Mouse (Mus musculus) erythroblast, embryonic 14.5 days (primary cell): ENCODE data around the gene Hacd2. TPM values are rescaled to one million over a fixed set of nuclear protein-coding genes. Genes with fewer than 3 reads are reported as not detected.

Experiments
- H3K27me3 ChIP-seq: 2 replicates; pipeline ENCODE4 v1.6.1; 2012; ENCODE audit warnings: inconsistent platforms; ENCODE audit not compliant: control insufficient read depth
- H3K36me3 ChIP-seq: 2 replicates; pipeline ENCODE4 v1.6.1; 2012; ENCODE audit warnings: mild to moderate bottlenecking, inconsistent platforms; ENCODE audit not compliant: control insufficient read depth
- H3K4me1 ChIP-seq: 2 replicates; pipeline ENCODE4 v1.6.1; 2012; ENCODE audit warnings: inconsistent platforms; ENCODE audit not compliant: control insufficient read depth
- H3K4me3 ChIP-seq: replicated peaks from 2 replicates; pipeline ENCODE3; 2012; ENCODE audit warnings: moderate library complexity, mild to moderate bottlenecking, inconsistent platforms
- H3K9me3 ChIP-seq: 2 replicates; pipeline ENCODE4 v1.6.1; 2012; ENCODE audit warnings: low read length, inconsistent platforms, mixed read lengths; ENCODE audit not compliant: control insufficient read depth
- GATA1 ChIP-seq: IDR thresholded peaks from 2 replicates; pipeline ENCODE4 v1.6.1; 2012; ENCODE audit warnings: low read length, inconsistent platforms, mixed read lengths
- TAL1 ChIP-seq: IDR thresholded peaks from 3 replicates; pipeline ENCODE4 v1.6.1; 2012; ENCODE audit warnings: low read length, inconsistent platforms, mixed read lengths
- polyA plus RNA-seq: library from polyadenylated mRNA; stranded (reverse); fragments of >175 nt; gene quantifications from 2 replicates; pipeline ENCODE4 v1.2.3, GENCODE M21; 2012

The Hacd2 gene
- polyA plus RNA-seq, 1 experiment: 3.0 TPM

GRCm38 (mm10) chr16:35093500-35093899 lies 71.3 kb downstream of the Hacd2 start:
- Histone ChIP-seq H3K27me3 (no peaks in the 10 kb centered on the region), H3K4me3 (no peak overlapping the region), H3K4me1 (no peaks in the 10 kb centered on the region), H3K9me3 (no peaks in the 10 kb centered on the region), H3K36me3 (peaks cover 10% of the 10 kb centered on the region)
- no peak for TF ChIP-seq TAL1
- no peak for TF ChIP-seq GATA1

GRCm38 (mm10) chr16:35097870-35098530 lies 75.8 kb downstream of the Hacd2 start:
- no peak overlapping the region for H3K4me3 ChIP-seq
- peaks cover 17% of the 10 kb centered on the region for H3K36me3 ChIP-seq
- H3K4me1 ChIP-seq: no peaks in the 10 kb centered on the region; the same call in 1 of the 2 replicates
- no peaks in the 10 kb centered on the region for H3K27me3 ChIP-seq
- no peaks in the 10 kb centered on the region for H3K9me3 ChIP-seq
- no peak for TF ChIP-seq TAL1
- no peak for TF ChIP-seq GATA1

- peaks cover 33% of the 10 kb centered on the region for H3K36me3 ChIP-seq
- no peaks in the 10 kb centered on the region for H3K9me3 ChIP-seq
- H3K4me1 ChIP-seq: no peaks in the 10 kb centered on the region; the same call in 1 of the 2 replicates
- TF ChIP-seq GATA1: no peak
- no peak for TF ChIP-seq TAL1
- H3K27me3 ChIP-seq: no peaks in the 10 kb centered on the region
- H3K4me3 ChIP-seq: no peak overlapping the region
Measured at GRCm38 (mm10) chr16:35101751-35102420, 79.7 kb downstream of the Hacd2 start.

- no peak for TF ChIP-seq GATA1
- TF ChIP-seq TAL1: no peak
- H3K4me1 ChIP-seq: no peaks in the 10 kb centered on the region; the same call in 1 of the 2 replicates
- peaks cover 39% of the 10 kb centered on the region for H3K36me3 ChIP-seq
- no peak overlapping the region for H3K4me3 ChIP-seq
- H3K9me3 ChIP-seq: no peaks in the 10 kb centered on the region
- H3K27me3 ChIP-seq: no peaks in the 10 kb centered on the region
Measured at GRCm38 (mm10) chr16:35102866-35103620, 80.8 kb downstream of the Hacd2 start.

- Histone ChIP-seq H3K9me3 (no peaks in the 10 kb centered on the region), H3K36me3 (peaks cover 35% of the 10 kb centered on the region), H3K27me3 (no peaks in the 10 kb centered on the region), H3K4me3 (no peak overlapping the region), H3K4me1 (no peaks in the 10 kb centered on the region)
- TF ChIP-seq TAL1 (no peak), GATA1 (no peak)
Measured at GRCm38 (mm10) chr16:35107985-35108384, 85.8 kb downstream of the Hacd2 start.

GRCm38 (mm10) chr16:35109156-35109555 lies 86.9 kb downstream of the Hacd2 start:
- no peaks in the 10 kb centered on the region for H3K4me1 ChIP-seq
- H3K27me3 ChIP-seq: no peaks in the 10 kb centered on the region
- H3K9me3 ChIP-seq: no peaks in the 10 kb centered on the region
- H3K4me3 ChIP-seq: no peak overlapping the region
- TF ChIP-seq GATA1 (no peak), TAL1 (no peak)
- H3K36me3 ChIP-seq: peaks cover 28% of the 10 kb centered on the region

- no peaks in the 10 kb centered on the region for H3K9me3 ChIP-seq
Measured at GRCm38 (mm10) chr16:35109656-35110291, 87.5 kb downstream of the Hacd2 start.

GRCm38 (mm10) chr16:35110410-35111142 lies 88.3 kb downstream of the Hacd2 start:
- no peak overlapping the region for H3K4me3 ChIP-seq
- H3K27me3 ChIP-seq: no peaks in the 10 kb centered on the region
- H3K36me3 ChIP-seq: peaks cover 21% of the 10 kb centered on the region
- no peaks in the 10 kb centered on the region for H3K4me1 ChIP-seq
- no peaks in the 10 kb centered on the region for H3K9me3 ChIP-seq
- TF ChIP-seq GATA1 (no peak), TAL1 (no peak)

More at GRCm38 (mm10) chr16:35109656-35110291, 87.5 kb downstream of the Hacd2 start:
- Histone ChIP-seq H3K36me3 (peaks cover 24% of the 10 kb centered on the region), H3K4me3 (no peak overlapping the region), H3K27me3 (no peaks in the 10 kb centered on the region), H3K4me1 (no peaks in the 10 kb centered on the region)
- TF ChIP-seq TAL1: no peak
- TF ChIP-seq GATA1: no peak
